In genomic region chr2:84184288-84185015, GRCm38 (mm10) we compare ENCODE assay signal across 8 mouse cellular contexts.
DNase-seq lines count a peak whose midpoint lies in the region; ATAC-seq and TF ChIP-seq lines count a peak whose summit lies in the region.

No protein-coding gene starts in this region.

- intact Hi-C loops in left cerebral cortex, postnatal 36 days (cut with DNase I) = no loop called here

- H3K27ac ChIP-seq in hindbrain, postnatal 0 days = no peak overlapping the region
- H3K27ac ChIP-seq in hindbrain, embryonic 13.5 days = no peak overlapping the region; the same call in 1 of the 2 replicates
- H3K27ac ChIP-seq in lung, embryonic 14.5 days (ENCODE audit: low read depth) = peak overlapping the region; percentile 85
- 0 out of 2 replicates have a peak overlapping the region, but pooled peaks have one; percentile 36 for H3K27ac ChIP-seq in stomach, postnatal 0 days (replicated peaks)

- TF ChIP-seq CTCF in hindbrain, postnatal 0 days (IDR thresholded peaks at IDR 0.05; ENCODE audit: low read depth) = no peak
- no peak for TF ChIP-seq CTCF in lung, embryonic 14.5 days (IDR thresholded peaks at IDR 0.05; ENCODE audit: low read depth)
- TF ChIP-seq CTCF in stomach, postnatal 0 days (IDR thresholded peaks at IDR 0.05; ENCODE audit: low read depth) = no peak

- H3K4me2 ChIP-seq in hindbrain, postnatal 0 days (ENCODE audit: low read depth, low read length) = no peak overlapping the region
- no peak overlapping the region for H3K4me2 ChIP-seq in hindbrain, embryonic 13.5 days
- peak overlapping the region; percentile 42 for H3K4me2 ChIP-seq in lung, embryonic 14.5 days
- H3K4me2 ChIP-seq in stomach, postnatal 0 days (replicated peaks; ENCODE audit: low read depth) = no peak overlapping the region

- 77% methylated on average over 19 of the region's 19 CpGs for WGBS in hindbrain, postnatal 0 days
- 80% methylated on average over 19 of the region's 19 CpGs for WGBS in hindbrain, embryonic 13.5 days
- 50% methylated on average over 19 of the region's 19 CpGs for WGBS in lung, embryonic 14.5 days
- WGBS in stomach, postnatal 0 days = 55% methylated on average over 19 of the region's 19 CpGs

- H3K9me3 ChIP-seq in hindbrain, postnatal 0 days (ENCODE audit: low read length) = no peaks in the 10 kb centered on the region
- no peaks in the 10 kb centered on the region for H3K9me3 ChIP-seq in hindbrain, embryonic 13.5 days
- no peaks in the 10 kb centered on the region for H3K9me3 ChIP-seq in lung, embryonic 14.5 days (ENCODE audit: low read depth, low read length)
- no peaks in the 10 kb centered on the region for H3K9me3 ChIP-seq in stomach, postnatal 0 days (ENCODE audit: control insufficient read depth, low read length)

- 0 out of 2 replicates have a peak, but pooled peaks have one; percentile 18 for ATAC-seq in hindbrain, postnatal 0 days
- ATAC-seq in hindbrain, embryonic 13.5 days (ENCODE audit: low FRiP score) = no peak
- peak; percentile 71; the same call in 1 of the 2 replicates for ATAC-seq in lung, embryonic 14.5 days (ENCODE audit: insufficient read depth)
- ATAC-seq in stomach, postnatal 0 days (ENCODE audit: low FRiP score, low TSS enrichment) = no peak
- no peak for ATAC-seq in activated CD4-positive, CD25-positive, alpha-beta regulatory T cell, adult 4 months

- no peak overlapping the region for H3K4me3 ChIP-seq in hindbrain, postnatal 0 days (ENCODE audit: low read length)
- no peak overlapping the region for H3K4me3 ChIP-seq in hindbrain, embryonic 13.5 days
- no peak overlapping the region for H3K4me3 ChIP-seq in lung, embryonic 14.5 days (ENCODE audit: low read depth, low read length)
- H3K4me3 ChIP-seq in stomach, postnatal 0 days (ENCODE audit: low read depth, low read length) = no peak overlapping the region

- no peaks in the 10 kb centered on the region for H3K27me3 ChIP-seq in hindbrain, postnatal 0 days (ENCODE audit: insufficient read depth, low read length)
- H3K27me3 ChIP-seq in hindbrain, embryonic 13.5 days = no peaks in the 10 kb centered on the region
- no peaks in the 10 kb centered on the region for H3K27me3 ChIP-seq in lung, embryonic 14.5 days (ENCODE audit: insufficient read depth, low read length)
- no peaks in the 10 kb centered on the region for H3K27me3 ChIP-seq in stomach, postnatal 0 days (ENCODE audit: control insufficient read depth, insufficient read depth, low read length)

- H3K36me3 ChIP-seq in hindbrain, postnatal 0 days (ENCODE audit: insufficient read depth, low read length) = no peaks in the 10 kb centered on the region
- no peaks in the 10 kb centered on the region for H3K36me3 ChIP-seq in hindbrain, embryonic 13.5 days
- H3K36me3 ChIP-seq in lung, embryonic 14.5 days (ENCODE audit: insufficient read depth) = no peaks in the 10 kb centered on the region
- H3K36me3 ChIP-seq in stomach, postnatal 0 days (ENCODE audit: control insufficient read depth, insufficient read depth, low read length) = no peaks in the 10 kb centered on the region

- no peak overlapping the region for H3K9ac ChIP-seq in hindbrain, postnatal 0 days (replicated peaks; ENCODE audit: low read length)
- H3K9ac ChIP-seq in hindbrain, embryonic 13.5 days = no peak overlapping the region
- H3K9ac ChIP-seq in lung, embryonic 14.5 days = no peak overlapping the region
- no peak overlapping the region for H3K9ac ChIP-seq in stomach, postnatal 0 days (ENCODE audit: low read length)

- no peak for DNase-seq in hindbrain, postnatal 0 days (ENCODE audit: low spot score)
- peak; percentile 77 for DNase-seq in kidney, adult 11 months
- peak; percentile 61 for DNase-seq in lung, embryonic 14.5 days
- DNase-seq in stomach, postnatal 0 days (ENCODE audit: low spot score) = no peak
- DNase-seq in cerebellum, postnatal 4 days (ENCODE audit: low spot score in 2 of 2) = no peak
- no peak for DNase-seq in left cerebral cortex, postnatal 36 days (ENCODE audit: low spot score in 2 of 2)

- H3K4me1 ChIP-seq in hindbrain, postnatal 0 days (ENCODE audit: insufficient read depth, low read length) = no peaks in the 10 kb centered on the region
- H3K4me1 ChIP-seq in hindbrain, embryonic 13.5 days (replicated peaks) = peaks cover 8% of the 10 kb centered on the region; the same call in 1 of the 2 replicates
- H3K4me1 ChIP-seq in lung, embryonic 14.5 days (ENCODE audit: insufficient read depth) = no peaks in the 10 kb centered on the region
- H3K4me1 ChIP-seq in stomach, postnatal 0 days (replicated peaks; ENCODE audit: control insufficient read depth, insufficient read depth) = no peaks in the 10 kb centered on the region

- TF ChIP-seq EP300 in stomach, postnatal 0 days (optimal IDR thresholded peaks at IDR 0.05) = no peak

Comparison
In these comparisons a context has a peak if more than half of its experiments do, and no peak if none do; other contexts are left out.
1. ATAC-seq: peak in hindbrain, postnatal 0 days (single experiment) and lung, embryonic 14.5 days (single experiment); none in hindbrain, embryonic 13.5 days (single experiment), stomach, postnatal 0 days (single experiment) and activated CD4-positive, CD25-positive, alpha-beta regulatory T cell, adult 4 months (single experiment).
2. DNase-seq: peak in kidney, adult 11 months (single experiment) and lung, embryonic 14.5 days (single experiment); none in hindbrain, postnatal 0 days (single experiment), stomach, postnatal 0 days (single experiment), cerebellum, postnatal 4 days (0 of 2) and left cerebral cortex, postnatal 36 days (0 of 2).
3. H3K27ac ChIP-seq: peak in lung, embryonic 14.5 days (single experiment) and stomach, postnatal 0 days (single experiment); none in hindbrain, postnatal 0 days (single experiment) and hindbrain, embryonic 13.5 days (single experiment).